Comparison of ENCODE assay signal across 10 mouse cellular contexts in genomic region chr10:41565141-41565540, GRCm38 (mm10). TPM values are rescaled to one million over a fixed set of nuclear protein-coding genes. Genes with fewer than 3 reads are reported as not detected.
DNase-seq lines count a peak whose midpoint lies in the region; ATAC-seq and TF ChIP-seq lines count a peak whose summit lies in the region.
"Had no signal": no experiment of that assay in that cellular context is flagged by ENCODE, and none has a peak within 500 bp of the region (broad histone marks: within the 10 kb centered on the region; RNA-seq: fewer than 3 reads in every experiment).

No protein-coding gene starts in this region.

- no peaks in the 10 kb centered on the region for H3K36me3 ChIP-seq in heart, embryonic 11.5 days (ENCODE audit: control insufficient read depth, insufficient read depth, low read length)
- no peaks in the 10 kb centered on the region for H3K36me3 ChIP-seq in myocyte (ENCODE audit: control insufficient read depth, insufficient read depth)
- no peaks in the 10 kb centered on the region for H3K36me3 ChIP-seq in midbrain, postnatal 0 days (ENCODE audit: insufficient read depth, low read length)
- H3K36me3 ChIP-seq in hindbrain, embryonic 12.5 days = no peaks in the 10 kb centered on the region

- H3K79me2 ChIP-seq in myocyte (ENCODE audit: control insufficient read depth, insufficient read depth) = no peaks in the 10 kb centered on the region

- DNase-seq in heart, adult 18-20 months = peak; percentile 61 to 64
- DNase-seq in adrenal gland, adult 8-10 months = peak; percentile 50
- DNase-seq in heart, adult 9 months (ENCODE audit: low spot score in 2 of 2) = peak; percentile 34 to 60
- DNase-seq in midbrain, postnatal 0 days (ENCODE audit: low spot score) = no peak
- DNase-seq in left cerebral cortex, postnatal 4 days = no peak
- DNase-seq: right cerebral cortex, postnatal 25 days; thymus, postnatal 4 days had no signal

- no peaks in the 10 kb centered on the region for H3K27me3 ChIP-seq in heart, embryonic 11.5 days (ENCODE audit: control insufficient read depth, insufficient read depth, low read length)
- H3K27me3 ChIP-seq in myocyte (ENCODE audit: control insufficient read depth, insufficient read depth, insufficient read length) = no peaks in the 10 kb centered on the region
- no peaks in the 10 kb centered on the region for H3K27me3 ChIP-seq in midbrain, postnatal 0 days (ENCODE audit: insufficient read depth, low read length)
- H3K27me3 ChIP-seq in hindbrain, embryonic 12.5 days = no peaks in the 10 kb centered on the region

- no peak overlapping the region for H3K27ac ChIP-seq in heart, embryonic 11.5 days (ENCODE audit: low read depth, low read length)
- H3K27ac ChIP-seq in midbrain, postnatal 0 days (ENCODE audit: low read depth, low read length) = no peak overlapping the region
- H3K27ac ChIP-seq in hindbrain, embryonic 12.5 days = no peak overlapping the region

- no peak overlapping the region for H3K4me2 ChIP-seq in heart, embryonic 11.5 days
- H3K4me2 ChIP-seq in myocyte (ENCODE audit: low read depth) = peak overlapping the region; percentile 68
- no peak overlapping the region for H3K4me2 ChIP-seq in midbrain, postnatal 0 days (ENCODE audit: low read depth, low read length, poor library complexity, severe bottlenecking)
- H3K4me2 ChIP-seq in hindbrain, embryonic 12.5 days (replicated peaks) = no peak overlapping the region

- H3K4me3 ChIP-seq in heart, embryonic 11.5 days (ENCODE audit: low read depth, low read length) = no peak overlapping the region
- H3K4me3 ChIP-seq in myocyte = no peak overlapping the region
- H3K4me3 ChIP-seq in midbrain, postnatal 0 days (ENCODE audit: low read depth, low read length) = no peak overlapping the region
- H3K4me3 ChIP-seq in hindbrain, embryonic 12.5 days = no peak overlapping the region

- TF ChIP-seq CTCF in midbrain, postnatal 0 days (IDR thresholded peaks at IDR 0.05) = no peak

- ATAC-seq in heart, embryonic 11.5 days (replicated peaks; ENCODE audit: insufficient number of reproducible peaks, low FRiP score, low TSS enrichment) = no peak
- no peak for ATAC-seq in midbrain, postnatal 0 days (ENCODE audit: low FRiP score)
- ATAC-seq in hindbrain, embryonic 12.5 days (ENCODE audit: low FRiP score) = no peak

- H3K9me3 ChIP-seq in heart, embryonic 11.5 days (replicated peaks; ENCODE audit: control insufficient read depth, low read length) = peaks cover 3% of the 10 kb centered on the region; the same call in 1 of the 2 replicates
- H3K9me3 ChIP-seq in midbrain, postnatal 0 days (ENCODE audit: low read length) = 0 out of 2 replicates have a peak, but pooled peaks cover 6% of the 10 kb centered on the region
- H3K9me3 ChIP-seq in hindbrain, embryonic 12.5 days (replicated peaks) = peaks cover 14% of the 10 kb centered on the region; the same call in 1 of the 2 replicates

- 0 out of 2 replicates have a peak, but pooled peaks cover 2% of the 10 kb centered on the region for H3K4me1 ChIP-seq in heart, embryonic 11.5 days (ENCODE audit: control insufficient read depth, insufficient read depth, low read length)
- H3K4me1 ChIP-seq in midbrain, postnatal 0 days (ENCODE audit: insufficient read depth, low read length) = no peaks in the 10 kb centered on the region
- no peaks in the 10 kb centered on the region for H3K4me1 ChIP-seq in hindbrain, embryonic 12.5 days

- WGBS in heart, embryonic 11.5 days (ENCODE audit: insufficient replicate concordance) = 25% methylated on average over 5 of the region's 5 CpGs
- 42% methylated on average over 5 of the region's 5 CpGs for WGBS in midbrain, postnatal 0 days
- WGBS in hindbrain, embryonic 12.5 days = 38% methylated on average over 5 of the region's 5 CpGs

- H3ac ChIP-seq in myocyte (ENCODE audit: control insufficient read depth, insufficient read length) = no peak overlapping the region

- H3K9ac ChIP-seq in heart, embryonic 11.5 days (ENCODE audit: low read depth, low read length) = no peak overlapping the region
- H3K9ac ChIP-seq in midbrain, postnatal 0 days (replicated peaks; ENCODE audit: low read length, poor library complexity, severe bottlenecking) = no peak overlapping the region
- H3K9ac ChIP-seq in hindbrain, embryonic 12.5 days = no peak overlapping the region

- no peak for TF ChIP-seq POLR2A in myocyte (IDR thresholded peaks at IDR 0.05; ENCODE audit: insufficient read length, low read depth)

- intact Hi-C loops in left cerebral cortex, postnatal 4 days (cut with DNase I) = no loop called here

TF ChIP-seq in myocyte, 11 proteins besides CTCF, POLR2A, EP300 and RAD21:
- TF ChIP-seq MYOD1 (IDR thresholded peaks at IDR 0.05; ENCODE audit: control insufficient read depth in 1 of 3, insufficient read length in 2 of 3, low read depth in 2 of 3) (peak in 1 of 3 experiments; percentile 20), MAX (IDR thresholded peaks at IDR 0.05; ENCODE audit: low read depth) (no peak)

RNA-seq across cellular contexts. Expression of gene Cd164, which starts 45.9 kb away (rescaled TPM):
- total RNA-seq in heart, adult 18-20 months (2021) = 100 to 1,000 TPM; 131 to 151 TPM
- 187 and 204 TPM in 2 replicates for polyA plus RNA-seq in heart, embryonic 11.5 days (2014; fragmentation: Nextera tagmentation; extraction: Ambion mirVana)
- 100 to 1,000 TPM; 180 to 261 (median 233) TPM for total RNA-seq in adrenal gland, adult 8-10 months (2022)
- polyA plus RNA-seq in myocyte (2012; fragmentation: generic; extraction: Trizol) = 203 TPM
- total RNA-seq in midbrain, postnatal 0 days (2014; rRNA removed) = 29.3 and 31.2 TPM in 2 replicates
- 44.5 and 48.2 TPM in 2 replicates for polyA plus RNA-seq in midbrain, postnatal 0 days (2015; fragmentation: Nextera tagmentation; extraction: Ambion mirVana)
- total RNA-seq in left cerebral cortex, postnatal 4 days (2021) = 10 to 100 TPM; 39.9 to 43.4 TPM
- 106 and 118 TPM in 2 replicates for polyA plus RNA-seq in hindbrain, embryonic 12.5 days (2016; fragmentation: Nextera tagmentation; extraction: Ambion mirVana)

Comparison
In these comparisons a context has a peak if more than half of its experiments do, and no peak if none do; other contexts are left out.
1. DNase-seq: peak in heart, adult 18-20 months (2 of 2), adrenal gland, adult 8-10 months (single experiment) and heart, adult 9 months (2 of 2); none in midbrain, postnatal 0 days (single experiment) and left cerebral cortex, postnatal 4 days (single experiment).